Mouse (Mus musculus) liver, postnatal 0 days (tissue): ENCODE measurements at regions not wholly inside any gene's neighbourhood (a gene's known extent, or its start where the extent isn't known, plus 50 kb on each side); places are given as distances from the start of the nearest gene placed in this dataset.

Experiments used
- ATAC-seq: fragments of 200-750 bp; cut with Nextera tagmentation; 2 replicates; pipeline ENCODE4 v1.8.0; 2017; ENCODE audit warnings: mild to moderate bottlenecking, moderate library complexity
- DNase-seq: peaks from one replicate; pipeline ENCODE4 v3.0.0-alpha.2; 2016
- H3K27ac ChIP-seq: fragments of 300-500 bp; sonication (generic); 2 replicates; pipeline ENCODE4 v1.5.1; 2014; ENCODE audit warnings: antibody characterized with exemption, moderate library complexity, mild to moderate bottlenecking, low read depth
- H3K27me3 ChIP-seq: fragments of 300-500 bp; sonication (generic); 2 replicates; pipeline ENCODE4 v1.6.1; 2014; ENCODE audit warnings: low read length, control low read depth, mixed read lengths; ENCODE audit not compliant: insufficient read depth
- H3K36me3 ChIP-seq: fragments of 300-500 bp; sonication (generic); replicated peaks from 2 replicates; pipeline ENCODE4 v1.6.1; 2014; ENCODE audit warnings: mild to moderate bottlenecking, control low read depth, low read length, moderate library complexity, mixed read lengths; ENCODE audit not compliant: insufficient read depth
- H3K4me1 ChIP-seq: fragments of 300-500 bp; sonication (generic); 2 replicates; pipeline ENCODE4 v1.6.1; 2014; ENCODE audit warnings: antibody characterized with exemption, mild to moderate bottlenecking, control low read depth; ENCODE audit not compliant: insufficient read depth
- H3K4me2 ChIP-seq: fragments of 300-500 bp; sonication (generic); 2 replicates; pipeline ENCODE4 v1.6.1; 2014; ENCODE audit warnings: low read depth, mild to moderate bottlenecking, low read length, moderate library complexity, mixed read lengths
- H3K4me3 ChIP-seq: fragments of 300-500 bp; sonication (generic); 2 replicates; pipeline ENCODE4 v1.5.1; 2014; ENCODE audit warnings: low read depth, low read length
- H3K9ac ChIP-seq: fragments of 300-500 bp; sonication (generic); replicated peaks from 2 replicates; pipeline ENCODE4 v1.6.1; 2014; ENCODE audit warnings: mild to moderate bottlenecking, moderate library complexity
- H3K9me3 ChIP-seq: fragments of 300-500 bp; sonication (generic); 2 replicates; pipeline ENCODE4 v1.6.1; 2016; ENCODE audit warnings: mild to moderate bottlenecking, control low read depth, low read length, mixed read lengths
- CTCF ChIP-seq: sonication (generic); IDR thresholded peaks from 2 replicates; pipeline ENCODE4 v1.5.1; 2016; ENCODE audit warnings: antibody characterized with exemption, low read depth
- EP300 ChIP-seq: IDR thresholded peaks from 2 replicates; pipeline ENCODE4 v1.6.1; 2016; ENCODE audit warnings: antibody characterized with exemption, low read depth, mild to moderate bottlenecking
- WGBS: fragments of 180-500 bp; shearing (Covaris S2); extraction: QIAGEN DNeasy Blood & Tissue Kit; methylation state at CpG from one replicate; pipeline ENCODE4 v1.1.7; 2014; ENCODE audit not compliant: insufficient replicate concordance; 5-methylcytosine and 5-hydroxymethylcytosine counted together

DNA sequence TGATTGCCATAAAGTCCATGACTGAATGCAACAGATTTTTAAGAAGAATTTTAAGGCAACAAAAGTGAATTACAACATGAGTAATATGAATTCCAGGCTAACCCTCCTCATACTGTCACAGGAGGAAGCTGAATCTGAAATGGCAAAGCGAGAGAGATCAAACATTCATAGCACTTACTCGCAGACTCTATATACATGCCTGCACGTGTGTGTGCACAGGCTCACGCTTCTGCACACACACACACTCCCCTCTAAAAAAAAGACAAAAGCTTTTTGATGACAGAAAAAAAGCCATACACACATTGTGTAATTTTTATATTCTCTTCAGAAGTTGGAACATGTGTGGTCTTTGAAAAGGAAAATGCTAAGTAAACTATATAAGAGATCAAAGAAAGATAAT lies 391.1 kb upstream of the Xrcc4 start:
- Histone ChIP-seq H3K36me3 (no peaks in the 10 kb centered on the region), H3K9me3 (no peaks in the 10 kb centered on the region), H3K4me1 (no peaks in the 10 kb centered on the region), H3K27me3 (no peaks in the 10 kb centered on the region), H3K4me2 (no peak overlapping the region), H3K9ac (no peak overlapping the region), H3K4me3 (no peak overlapping the region), H3K27ac (no peak overlapping the region)
- ATAC-seq, result no peak
- TF ChIP-seq EP300, result no peak
- TF ChIP-seq CTCF, result no peak
- no peak for DNase-seq
- WGBS, result 76% methylated on average over 4 of the region's 4 CpGs

DNA sequence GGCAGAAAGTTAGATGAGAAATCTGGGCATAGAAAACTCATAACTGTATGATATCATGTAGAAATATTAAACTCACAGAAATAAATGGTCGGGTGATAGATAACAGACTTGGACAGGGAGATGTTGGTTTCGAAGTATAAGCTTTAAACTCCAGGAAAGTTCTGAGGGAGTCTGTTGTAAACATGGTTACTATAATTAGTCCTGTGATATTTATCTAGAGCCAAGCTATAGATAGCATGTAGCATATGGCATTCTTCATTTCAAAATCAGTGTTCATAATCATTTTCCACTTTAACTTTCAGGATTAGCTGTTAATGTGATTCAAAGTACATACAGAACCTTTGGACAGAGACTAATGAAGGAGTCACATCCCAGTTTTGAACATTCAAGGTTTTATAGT lies 387.5 kb upstream of the Xrcc4 start:
- WGBS, result 74% methylated on average over 2 of the region's 2 CpGs
- DNase-seq, result no peak
- Histone ChIP-seq H3K4me2 (no peak overlapping the region), H3K4me3 (no peak overlapping the region), H3K27ac (no peak overlapping the region), H3K4me1 (no peaks in the 10 kb centered on the region), H3K27me3 (no peaks in the 10 kb centered on the region), H3K36me3 (no peaks in the 10 kb centered on the region), H3K9ac (no peak overlapping the region), H3K9me3 (no peaks in the 10 kb centered on the region)
- TF ChIP-seq CTCF, result no peak
- no peak for TF ChIP-seq EP300
- no peak for ATAC-seq

DNA sequence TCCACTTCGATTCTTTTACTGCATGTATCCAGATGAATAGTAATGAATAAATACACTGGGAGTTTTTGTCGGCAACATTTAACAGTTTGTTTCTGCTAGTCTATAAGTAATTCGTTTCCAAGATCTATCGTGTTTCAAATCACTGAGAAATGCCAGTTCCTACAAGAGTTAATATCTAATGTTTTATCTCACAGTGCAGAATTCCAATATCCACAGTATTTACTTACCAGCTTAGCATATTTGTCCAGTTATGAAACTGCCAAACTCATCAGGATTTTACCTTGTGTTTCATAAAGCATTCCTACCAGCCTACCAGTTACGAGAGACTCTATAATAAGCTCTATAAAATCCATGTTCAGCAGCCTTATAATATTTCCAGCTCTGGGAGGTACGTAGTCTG lies 385.1 kb upstream of the Xrcc4 start:
- TF ChIP-seq CTCF (no peak), EP300 (no peak)
- 78% methylated on average over 6 of the region's 6 CpGs for WGBS
- no peak overlapping the region for H3K4me3 ChIP-seq
- H3K27ac ChIP-seq, result no peak overlapping the region
- DNase-seq, result no peak
- H3K9me3 ChIP-seq, result no peaks in the 10 kb centered on the region
- H3K4me1 ChIP-seq, result no peaks in the 10 kb centered on the region
- no peaks in the 10 kb centered on the region for H3K36me3 ChIP-seq
- H3K4me2 ChIP-seq, result no peak overlapping the region
- H3K27me3 ChIP-seq, result no peaks in the 10 kb centered on the region
- no peak for ATAC-seq
- no peak overlapping the region for H3K9ac ChIP-seq

DNA sequence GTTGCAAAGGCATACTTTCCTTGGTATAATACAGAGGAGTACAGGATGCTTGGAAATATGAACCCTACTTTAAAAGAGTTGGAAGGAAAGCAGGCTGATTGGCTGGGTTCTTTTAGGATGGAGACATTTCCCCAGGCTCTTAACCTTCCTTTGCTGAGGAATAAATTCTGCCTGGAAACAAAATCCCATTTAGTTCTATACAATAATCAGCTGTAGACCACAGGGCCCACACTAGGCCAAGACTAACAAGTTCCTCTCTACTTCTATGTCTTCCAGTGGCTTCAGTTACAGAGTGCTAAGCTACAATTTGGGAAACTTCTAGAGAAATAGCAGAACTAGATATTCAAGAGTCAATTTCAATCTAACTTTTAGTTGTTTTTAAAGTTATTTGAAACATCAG lies 384.6 kb upstream of the Xrcc4 start:
- Histone ChIP-seq H3K36me3 (no peaks in the 10 kb centered on the region), H3K27ac (no peak overlapping the region), H3K4me3 (no peak overlapping the region), H3K4me2 (no peak overlapping the region), H3K27me3 (no peaks in the 10 kb centered on the region), H3K9me3 (no peaks in the 10 kb centered on the region), H3K4me1 (no peaks in the 10 kb centered on the region), H3K9ac (no peak overlapping the region)
- ATAC-seq (no peak), DNase-seq (no peak)
- no peak for TF ChIP-seq EP300
- no peak for TF ChIP-seq CTCF

DNA sequence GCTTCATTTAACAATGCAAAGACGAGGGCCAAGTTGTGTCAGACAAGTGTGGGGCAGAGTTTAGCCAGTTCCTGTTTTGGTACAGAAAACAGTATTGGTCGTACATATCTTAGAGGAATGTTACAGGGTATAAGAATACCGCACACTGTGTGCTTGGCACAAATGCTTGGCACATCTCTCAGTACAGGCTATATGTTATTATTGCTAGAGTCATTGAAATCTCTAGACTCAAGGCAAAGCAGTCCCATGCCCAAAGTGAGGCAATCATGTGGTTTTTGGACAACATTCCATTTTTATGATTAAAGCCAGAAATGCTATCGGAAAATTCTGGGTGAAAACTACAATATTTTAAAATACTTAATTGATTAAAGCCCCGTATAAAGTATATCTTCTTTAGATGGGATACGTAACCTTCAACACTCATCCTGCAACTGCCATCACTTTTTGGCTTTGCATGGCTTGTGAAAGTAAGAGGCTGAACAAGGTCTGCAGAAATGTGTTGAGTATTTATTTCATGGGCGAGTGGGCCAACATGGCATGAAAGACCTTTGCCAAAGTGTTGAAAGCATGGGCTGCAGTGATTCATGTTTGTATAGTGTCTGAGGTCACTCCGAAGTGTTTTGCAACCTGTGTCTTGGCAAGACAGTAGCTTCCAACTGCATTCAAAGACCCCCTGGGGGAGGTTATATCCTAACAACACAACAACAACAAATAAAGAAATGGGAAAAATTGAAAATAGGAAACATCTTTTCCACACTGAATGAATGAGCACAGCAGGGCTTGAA lies 383.8 kb upstream of the Xrcc4 start:
- H3K9ac ChIP-seq, result no peak overlapping the region
- WGBS, result 70% methylated on average over 8 of the region's 8 CpGs
- no peak overlapping the region for H3K27ac ChIP-seq
- TF ChIP-seq CTCF, result no peak
- no peak for TF ChIP-seq EP300
- no peaks in the 10 kb centered on the region for H3K36me3 ChIP-seq
- DNase-seq, result no peak
- no peaks in the 10 kb centered on the region for H3K27me3 ChIP-seq
- H3K4me1 ChIP-seq, result no peaks in the 10 kb centered on the region
- H3K9me3 ChIP-seq, result no peaks in the 10 kb centered on the region
- H3K4me3 ChIP-seq, result no peak overlapping the region
- H3K4me2 ChIP-seq, result no peak overlapping the region
- ATAC-seq, result no peak

DNA sequence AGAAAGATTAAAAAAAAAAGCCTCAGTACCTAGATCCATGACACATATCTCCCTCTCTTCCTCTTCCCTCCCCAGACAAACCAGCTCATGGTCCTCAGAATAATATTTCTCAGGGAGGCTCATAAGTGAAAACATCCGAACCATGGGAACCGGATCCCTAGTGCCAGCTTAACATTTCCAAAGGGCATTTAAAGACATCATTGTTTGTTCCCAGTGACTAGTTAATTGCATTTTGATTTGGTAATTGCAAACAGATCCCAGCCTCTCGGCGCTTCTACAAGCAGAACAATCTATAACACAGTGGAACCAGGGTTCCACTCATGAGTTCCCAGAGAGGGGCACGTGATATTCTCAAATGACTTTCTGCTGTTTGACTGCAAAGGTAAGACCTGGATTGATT lies 376.7 kb upstream of the Xrcc4 start:
- ATAC-seq (no peak), DNase-seq (no peak)
- Histone ChIP-seq H3K4me1 (0 out of 2 replicates have a peak, but pooled peaks cover 3% of the 10 kb centered on the region), H3K4me2 (no peak overlapping the region), H3K27ac (no peak overlapping the region), H3K27me3 (no peaks in the 10 kb centered on the region), H3K9ac (no peak overlapping the region), H3K4me3 (no peak overlapping the region), H3K36me3 (no peaks in the 10 kb centered on the region), H3K9me3 (no peaks in the 10 kb centered on the region)
- WGBS, result 79% methylated on average over 5 of the region's 5 CpGs
- no peak for TF ChIP-seq CTCF
- TF ChIP-seq EP300, result no peak
